Mouse (Mus musculus): ENCODE data around the gene Gm21970.

The Gm21970 gene

GRCm38 (mm10) chr16:91387121-91387486 is 4.4 kb upstream of the Gm21970 start:
- in situ Hi-C loops (cut with MboI; ENCODE audit: low pct_unique_long_range_greater_than_20kb in 1 of 2, low sequenced_read_pairs in 2 of 2, unreplicated experiment in 1 of 2), result no loop called here

DNA sequence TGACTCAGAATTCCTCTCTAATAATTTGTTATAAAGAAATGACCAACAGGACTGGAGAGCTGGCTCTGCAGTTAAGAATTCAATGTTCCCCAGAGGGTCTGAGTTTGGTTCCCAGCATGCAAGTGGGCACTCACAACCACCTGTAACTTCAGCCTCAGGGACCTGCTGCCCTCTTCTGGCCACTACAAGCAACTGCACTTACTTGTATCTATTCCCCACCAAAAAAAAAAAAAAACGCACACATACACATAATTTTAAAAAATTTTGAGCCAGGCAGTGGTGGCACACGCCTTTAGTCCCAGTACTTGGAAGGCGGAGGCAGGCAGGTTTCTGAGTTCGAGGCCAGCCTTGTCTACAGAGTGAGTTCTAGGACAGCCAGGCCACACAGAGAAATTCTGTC is 1.4 kb upstream of the Gm21970 start:
- in situ Hi-C loops (cut with MboI; ENCODE audit: low pct_unique_long_range_greater_than_20kb in 1 of 2, low sequenced_read_pairs in 2 of 2, unreplicated experiment in 1 of 2), result no loop called here

DNA sequence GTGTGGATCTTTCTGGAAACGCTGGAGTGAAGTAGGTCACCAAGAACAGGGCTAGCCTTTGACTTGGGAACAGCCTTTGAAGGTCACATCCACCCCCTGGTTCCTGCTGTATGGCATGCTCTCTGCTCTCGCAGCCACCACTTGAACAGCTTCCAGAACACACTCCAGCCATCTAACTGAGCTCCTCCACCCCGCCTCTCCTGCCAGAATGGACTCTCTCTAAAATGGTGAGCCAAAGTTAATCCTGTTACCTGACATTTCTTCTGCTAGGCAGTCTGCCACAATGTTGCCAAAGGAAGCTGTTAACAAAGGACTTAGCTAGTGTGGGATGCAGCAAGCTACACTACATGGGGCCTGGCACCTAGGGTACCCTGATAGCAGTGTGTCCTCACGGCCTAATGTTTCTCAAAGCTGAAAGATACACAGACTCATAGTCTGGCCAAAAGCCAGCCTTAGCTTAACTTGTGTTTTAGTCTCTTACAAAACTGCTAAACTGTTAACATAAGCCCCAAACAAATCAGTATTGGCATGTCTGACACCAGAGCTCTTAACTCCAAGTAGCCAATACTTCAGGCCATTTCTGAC is 3.4 kb downstream of the Gm21970 start:
- in situ Hi-C loops (cut with MboI; ENCODE audit: low pct_unique_long_range_greater_than_20kb in 1 of 2, low sequenced_read_pairs in 2 of 2, unreplicated experiment in 1 of 2), result no loop called here

GRCm38 (mm10) chr16:91395633-91396392 is 4.3 kb downstream of the Gm21970 start:
- in situ Hi-C loops (cut with MboI; ENCODE audit: low pct_unique_long_range_greater_than_20kb in 1 of 2, low sequenced_read_pairs in 2 of 2, unreplicated experiment in 1 of 2), result no loop called here

GRCm38 (mm10) chr16:91396844-91397537 is 5.5 kb downstream of the Gm21970 start:
- in situ Hi-C loops (cut with MboI; ENCODE audit: low pct_unique_long_range_greater_than_20kb in 1 of 2, low sequenced_read_pairs in 2 of 2, unreplicated experiment in 1 of 2), result no loop called here

GRCm38 (mm10) chr16:91398030-91398429 is 6.5 kb downstream of the Gm21970 start:
- in situ Hi-C loops (cut with MboI; ENCODE audit: low pct_unique_long_range_greater_than_20kb in 1 of 2, low sequenced_read_pairs in 2 of 2, unreplicated experiment in 1 of 2), result no loop called here

DNA sequence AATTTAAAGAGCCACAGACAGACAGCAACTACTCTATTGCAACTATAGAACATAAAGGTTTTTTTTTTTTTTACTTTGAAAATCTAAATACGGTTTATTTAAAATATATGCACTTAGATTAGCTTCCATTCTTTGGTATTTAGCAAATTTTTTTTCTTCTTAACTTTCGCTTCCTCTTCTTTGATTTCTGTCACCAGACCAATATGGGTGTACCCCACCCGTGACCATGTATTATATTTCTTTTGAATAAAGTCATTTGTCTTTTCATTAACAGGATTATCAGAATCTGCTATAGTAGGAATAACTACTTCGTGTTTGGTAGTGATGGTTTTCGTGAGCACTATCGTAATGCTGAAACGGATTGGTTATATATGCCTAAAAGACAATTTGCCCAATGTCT is 7.4 kb downstream of the Gm21970 start:
- in situ Hi-C loops (cut with MboI; ENCODE audit: low pct_unique_long_range_greater_than_20kb in 1 of 2, low sequenced_read_pairs in 2 of 2, unreplicated experiment in 1 of 2), result no loop called here

GRCm38 (mm10) chr16:91401569-91402165 is 10.1 kb downstream of the Gm21970 start:
- in situ Hi-C loops (cut with MboI; ENCODE audit: low pct_unique_long_range_greater_than_20kb in 1 of 2, low sequenced_read_pairs in 2 of 2, unreplicated experiment in 1 of 2), result no loop called here

- in situ Hi-C loops (cut with MboI; ENCODE audit: low pct_unique_long_range_greater_than_20kb in 1 of 2, low sequenced_read_pairs in 2 of 2, unreplicated experiment in 1 of 2), result no loop called here
Observed at GRCm38 (mm10) chr16:91403784-91404183, 12.3 kb downstream of the Gm21970 start.

DNA sequence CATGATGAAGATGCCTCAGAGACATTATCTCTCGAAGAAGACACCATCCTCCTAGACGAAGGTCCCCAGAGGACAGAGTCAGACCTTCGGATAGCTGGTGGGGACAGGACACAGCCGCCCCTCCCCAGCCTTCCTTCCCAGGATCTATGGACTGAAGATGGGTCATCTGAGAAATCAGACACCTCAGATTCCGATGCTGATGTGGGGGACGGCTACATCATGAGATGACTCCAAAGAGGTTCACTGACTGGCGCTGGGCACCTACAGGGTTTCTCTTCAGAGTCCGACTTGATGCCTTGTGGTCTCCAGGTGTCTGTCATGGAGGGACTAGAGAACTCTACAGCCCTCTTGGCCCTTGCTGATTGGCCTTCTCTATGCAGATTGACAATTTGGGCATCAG is 12.7 kb downstream of the Gm21970 start:
- in situ Hi-C loops (cut with MboI; ENCODE audit: low pct_unique_long_range_greater_than_20kb in 1 of 2, low sequenced_read_pairs in 2 of 2, unreplicated experiment in 1 of 2), result no loop called here

GRCm38 (mm10) chr16:91404828-91405577 is 13.5 kb downstream of the Gm21970 start:
- in situ Hi-C loops (cut with MboI; ENCODE audit: low pct_unique_long_range_greater_than_20kb in 1 of 2, low sequenced_read_pairs in 2 of 2, unreplicated experiment in 1 of 2), result no loop called here

- in situ Hi-C loops (cut with MboI; ENCODE audit: low pct_unique_long_range_greater_than_20kb in 1 of 2, low sequenced_read_pairs in 2 of 2, unreplicated experiment in 1 of 2), result no loop called here
Observed at GRCm38 (mm10) chr16:91405640-91406584, 14.4 kb downstream of the Gm21970 start, which contains the start of gene Il10rb. TSS of gene Il10rb (plus strand) at chr16:91406164.

- in situ Hi-C loops (cut with MboI; ENCODE audit: low pct_unique_long_range_greater_than_20kb in 1 of 2, low sequenced_read_pairs in 2 of 2, unreplicated experiment in 1 of 2), result no loop called here
Observed at GRCm38 (mm10) chr16:91406585-91407220, 15.2 kb downstream of the Gm21970 start.

- in situ Hi-C loops (cut with MboI; ENCODE audit: low pct_unique_long_range_greater_than_20kb in 1 of 2, low sequenced_read_pairs in 2 of 2, unreplicated experiment in 1 of 2), result no loop called here
Observed at GRCm38 (mm10) chr16:91413102-91413844, 21.8 kb downstream of the Gm21970 start.

- in situ Hi-C loops (cut with MboI; ENCODE audit: low pct_unique_long_range_greater_than_20kb in 1 of 2, low sequenced_read_pairs in 2 of 2, unreplicated experiment in 1 of 2), result no loop called here
Observed at GRCm38 (mm10) chr16:91415391-91416189, 24.1 kb downstream of the Gm21970 start.

- in situ Hi-C loops (cut with MboI; ENCODE audit: low pct_unique_long_range_greater_than_20kb in 1 of 2, low sequenced_read_pairs in 2 of 2, unreplicated experiment in 1 of 2), result no loop called here
Observed at GRCm38 (mm10) chr16:91416357-91416756, 24.8 kb downstream of the Gm21970 start.
